ENCODE assay signal across 11 mouse cellular contexts in the genomic region with DNA sequence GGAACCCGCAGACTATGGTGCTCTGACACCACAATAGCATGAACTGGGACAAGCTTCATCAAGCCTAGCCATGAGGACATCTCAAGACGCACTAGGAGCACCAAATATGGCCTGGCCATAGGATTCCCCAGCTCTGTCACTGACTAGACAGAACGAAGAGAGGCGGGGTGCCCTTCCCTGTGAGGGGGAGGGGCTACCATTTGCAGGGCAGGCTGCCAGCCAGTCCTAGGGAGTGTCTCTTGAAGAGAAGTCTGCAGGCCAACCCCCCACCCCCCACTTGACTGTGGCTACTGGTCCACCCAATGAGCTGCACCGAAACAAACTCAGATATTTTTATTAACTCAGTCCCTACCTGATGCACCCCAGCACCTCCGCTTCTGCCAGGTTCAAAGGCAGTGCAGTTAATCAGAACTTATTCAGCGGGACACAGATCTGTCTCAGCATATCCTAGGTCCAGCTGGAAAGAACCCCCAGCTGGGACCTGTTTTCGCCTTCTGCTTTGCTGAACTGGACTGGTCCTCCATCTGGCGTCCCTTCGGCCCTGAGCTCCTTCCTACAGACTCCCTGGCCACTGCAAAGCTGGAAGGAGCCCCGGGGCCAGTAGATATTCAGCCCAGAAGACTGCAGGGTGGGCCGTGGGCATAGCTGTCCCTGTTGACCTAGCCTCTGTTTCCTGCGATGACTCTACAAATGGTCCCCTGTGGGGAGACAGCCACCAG. TPM values are rescaled to one million over a fixed set of nuclear protein-coding genes. Genes with fewer than 3 reads are reported as not detected.
DNase-seq lines count a peak whose midpoint lies in the region; ATAC-seq and TF ChIP-seq lines count a peak whose summit lies in the region.
"Had no signal": no experiment of that assay in that cellular context is flagged by ENCODE, and none has a peak within 500 bp of the region (broad histone marks: within the 10 kb centered on the region; RNA-seq: fewer than 3 reads in every experiment).

No protein-coding gene starts in this region.

- H3K27me3 ChIP-seq in heart, embryonic 13.5 days (replicated peaks), result no peaks in the 10 kb centered on the region
- H3K27me3 ChIP-seq in midbrain, postnatal 0 days (ENCODE audit: insufficient read depth, low read length), result peaks cover 3% of the 10 kb centered on the region; the same call in 1 of the 2 replicates
- peaks cover 8% of the 10 kb centered on the region; the same call in 1 of the 2 replicates for H3K27me3 ChIP-seq in midbrain, embryonic 13.5 days
- H3K27me3 ChIP-seq in liver, embryonic 13.5 days, result peaks cover 3% of the 10 kb centered on the region; the same call in 1 of the 2 replicates
- H3K27me3 ChIP-seq: stomach, embryonic 15.5 days had no signal

- peak overlapping the region; percentile 42; the same call in 1 of the 2 replicates for H3K27ac ChIP-seq in heart, embryonic 13.5 days (replicated peaks)
- no peak overlapping the region for H3K27ac ChIP-seq in midbrain, postnatal 0 days (ENCODE audit: low read depth, low read length)
- no peak overlapping the region for H3K27ac ChIP-seq in midbrain, embryonic 13.5 days
- H3K27ac ChIP-seq in liver, embryonic 13.5 days, result no peak overlapping the region
- H3K27ac ChIP-seq: liver, embryonic 14.5 days; stomach, embryonic 15.5 days had no signal

- no peaks in the 10 kb centered on the region for H3K9me3 ChIP-seq in heart, embryonic 13.5 days
- no peaks in the 10 kb centered on the region for H3K9me3 ChIP-seq in midbrain, postnatal 0 days (ENCODE audit: low read length)
- no peaks in the 10 kb centered on the region for H3K9me3 ChIP-seq in midbrain, embryonic 13.5 days
- H3K9me3 ChIP-seq in liver, embryonic 13.5 days (replicated peaks), result no peaks in the 10 kb centered on the region
- H3K9me3 ChIP-seq: stomach, embryonic 15.5 days had no signal

- H3K9ac ChIP-seq in heart, embryonic 13.5 days, result peak overlapping the region; percentile 39; the same call in 1 of the 2 replicates
- H3K9ac ChIP-seq in midbrain, postnatal 0 days (replicated peaks; ENCODE audit: low read length, poor library complexity, severe bottlenecking), result no peak overlapping the region
- no peak overlapping the region for H3K9ac ChIP-seq in midbrain, embryonic 13.5 days (replicated peaks)
- peak overlapping the region; percentile 15; the same call in 1 of the 2 replicates for H3K9ac ChIP-seq in liver, embryonic 13.5 days
- H3K9ac ChIP-seq: liver, embryonic 14.5 days; stomach, embryonic 15.5 days had no signal

- TF ChIP-seq CTCF in midbrain, postnatal 0 days (IDR thresholded peaks at IDR 0.05), result no peak

- WGBS in heart, embryonic 13.5 days, result 44% methylated on average over 13 of the region's 13 CpGs
- 55% methylated on average over 13 of the region's 13 CpGs for WGBS in midbrain, postnatal 0 days
- 53% methylated on average over 13 of the region's 13 CpGs for WGBS in midbrain, embryonic 13.5 days
- WGBS in liver, embryonic 13.5 days (ENCODE audit: insufficient replicate concordance), result 48% methylated on average over 13 of the region's 13 CpGs

- no peaks in the 10 kb centered on the region for H3K36me3 ChIP-seq in heart, embryonic 13.5 days
- no peaks in the 10 kb centered on the region for H3K36me3 ChIP-seq in midbrain, postnatal 0 days (ENCODE audit: insufficient read depth, low read length)
- H3K36me3 ChIP-seq in midbrain, embryonic 13.5 days, result no peaks in the 10 kb centered on the region
- no peaks in the 10 kb centered on the region for H3K36me3 ChIP-seq in liver, embryonic 13.5 days
- H3K36me3 ChIP-seq: stomach, embryonic 15.5 days had no signal

- no peak overlapping the region for H3K4me3 ChIP-seq in heart, embryonic 13.5 days
- H3K4me3 ChIP-seq in midbrain, postnatal 0 days (ENCODE audit: low read depth, low read length), result no peak overlapping the region
- no peak overlapping the region for H3K4me3 ChIP-seq in midbrain, embryonic 13.5 days (replicated peaks)
- no peak overlapping the region for H3K4me3 ChIP-seq in liver, embryonic 13.5 days (replicated peaks)
- H3K4me3 ChIP-seq: stomach, embryonic 15.5 days had no signal

- H3K4me1 ChIP-seq in heart, embryonic 13.5 days, result peaks cover 40% of the 10 kb centered on the region
- no peaks in the 10 kb centered on the region for H3K4me1 ChIP-seq in midbrain, postnatal 0 days (ENCODE audit: insufficient read depth, low read length)
- H3K4me1 ChIP-seq in midbrain, embryonic 13.5 days (replicated peaks), result peaks cover 27% of the 10 kb centered on the region
- peaks cover 31% of the 10 kb centered on the region for H3K4me1 ChIP-seq in liver, embryonic 13.5 days (replicated peaks)

- no peak for DNase-seq in heart, adult 8-10 months (ENCODE audit: low spot score)
- peak; percentile 56 for DNase-seq in midbrain, postnatal 0 days (ENCODE audit: low spot score)
- peak; percentile 39 for DNase-seq in embryo, embryonic 10.5 days (ENCODE audit: low spot score)
- DNase-seq in liver, embryonic 13.5 days, result no peak
- DNase-seq in adrenal gland, postnatal 4 days (ENCODE audit: low spot score in 2 of 2), result no peak
- no peak for DNase-seq in gastrocnemius, adult 8-10 months (ENCODE audit: low spot score in 2 of 2)
- DNase-seq: kidney, adult 2 months had no signal

- no peak for ATAC-seq in heart, embryonic 13.5 days (ENCODE audit: extremely low read depth, insufficient number of reproducible peaks, low FRiP score, low TSS enrichment)
- ATAC-seq in midbrain, postnatal 0 days (ENCODE audit: low FRiP score), result no peak
- ATAC-seq in midbrain, embryonic 13.5 days, result no peak
- no peak for ATAC-seq in liver, embryonic 13.5 days (ENCODE audit: low read depth)

- H3K4me2 ChIP-seq in heart, embryonic 13.5 days, result peak overlapping the region; percentile 38
- H3K4me2 ChIP-seq in midbrain, postnatal 0 days (ENCODE audit: low read depth, low read length, poor library complexity, severe bottlenecking), result no peak overlapping the region
- H3K4me2 ChIP-seq in midbrain, embryonic 13.5 days (replicated peaks), result no peak overlapping the region
- 0 out of 2 replicates have a peak overlapping the region, but pooled peaks have one; percentile 23 for H3K4me2 ChIP-seq in liver, embryonic 13.5 days
- H3K4me2 ChIP-seq: stomach, embryonic 15.5 days had no signal

RNA-seq across cellular contexts. Expression of a gene that starts 23.7 kb away (rescaled TPM):
- polyA plus RNA-seq in heart, embryonic 13.5 days (2015; fragmentation: Nextera tagmentation; extraction: Ambion mirVana), result 70.7 and 73.7 TPM in 2 replicates
- 1 to 10 TPM in 2 of 4 experiments, under 1 TPM in 2; 0.37 to 1.8 (median 0.92) TPM for total RNA-seq in heart, adult 8-10 months (2022)
- 15.6 and 30.3 TPM in 2 replicates for total RNA-seq in midbrain, postnatal 0 days (2014; rRNA removed)
- 73.1 and 74.8 TPM in 2 replicates for polyA plus RNA-seq in midbrain, postnatal 0 days (2015; fragmentation: Nextera tagmentation; extraction: Ambion mirVana)
- polyA plus RNA-seq in midbrain, embryonic 13.5 days (2015; fragmentation: Nextera tagmentation; extraction: Ambion mirVana), result 31.8 and 32.6 TPM in 2 replicates
- 134 and 148 TPM in 2 replicates for polyA plus RNA-seq in liver, embryonic 13.5 days (2015; fragmentation: Nextera tagmentation; extraction: Ambion mirVana)
- total RNA-seq in adrenal gland, postnatal 4 days (2021), result 10 to 100 TPM; 57.4 to 69.1 TPM
- total RNA-seq in gastrocnemius, adult 8-10 months (2022), result under 1 TPM in 2 of 4 experiments, not detected in 2; 0.34 to 0.70 TPM

Comparison
In these comparisons a context has a peak if more than half of its experiments do, and no peak if none do; other contexts are left out.
1. H3K4me2 ChIP-seq: peak in heart, embryonic 13.5 days (single experiment) and liver, embryonic 13.5 days (single experiment); none in midbrain, postnatal 0 days (single experiment) and midbrain, embryonic 13.5 days (single experiment).
2. H3K9ac ChIP-seq: peak in heart, embryonic 13.5 days (single experiment) and liver, embryonic 13.5 days (single experiment); none in midbrain, postnatal 0 days (single experiment) and midbrain, embryonic 13.5 days (single experiment).
3. DNase-seq: peak in midbrain, postnatal 0 days (single experiment) and embryo, embryonic 10.5 days (single experiment); none in heart, adult 8-10 months (single experiment), liver, embryonic 13.5 days (single experiment), adrenal gland, postnatal 4 days (0 of 2) and gastrocnemius, adult 8-10 months (0 of 2).